Mouse (Mus musculus) cerebellum, adult 9-11 months (tissue): ENCODE measurements around the gene Tfip11.

Source experiments
- DNase-seq: peaks from one replicate; pipeline ENCODE4 v3.0.0; 2022

Tfip11 gene

GRCm38 (mm10) chr5:112367338-112367737, 41.2 kb downstream of the Tfip11 start:
- peak; percentile 26 for DNase-seq

GRCm38 (mm10) chr5:112367929-112368328, 41.8 kb downstream of the Tfip11 start:
- DNase-seq, result peak; percentile 32

GRCm38 (mm10) chr5:112368666-112369065, 42.5 kb downstream of the Tfip11 start:
- peak; percentile 97 for DNase-seq

GRCm38 (mm10) chr5:112369326-112369725, 43.2 kb downstream of the Tfip11 start:
- no peak for DNase-seq

GRCm38 (mm10) chr5:112370236-112370813, 44.2 kb downstream of the Tfip11 start:
- DNase-seq, result peak; percentile 73

GRCm38 (mm10) chr5:112371933-112372332, 45.8 kb downstream of the Tfip11 start:
- peak; percentile 84 for DNase-seq

- peak; percentile 23 for DNase-seq
Measured at GRCm38 (mm10) chr5:112376111-112376510, 50.0 kb downstream of the Tfip11 start.

GRCm38 (mm10) chr5:112377380-112377779, 51.2 kb downstream of the Tfip11 start:
- DNase-seq, result peak; percentile 12

- peak; percentile 16 for DNase-seq
Measured at GRCm38 (mm10) chr5:112378716-112379115, 52.6 kb downstream of the Tfip11 start.

GRCm38 (mm10) chr5:112381154-112381553, 55.0 kb downstream of the Tfip11 start:
- DNase-seq, result peak; percentile 16

GRCm38 (mm10) chr5:112382042-112382441, 55.9 kb downstream of the Tfip11 start:
- no peak for DNase-seq

- DNase-seq, result peak; percentile 63
Measured at GRCm38 (mm10) chr5:112382641-112383330, 56.6 kb downstream of the Tfip11 start.

GRCm38 (mm10) chr5:112384805-112385472, 58.8 kb downstream of the Tfip11 start:
- DNase-seq, result no peak

GRCm38 (mm10) chr5:112385973-112386372, 59.8 kb downstream of the Tfip11 start:
- peak; percentile 41 for DNase-seq
